Mouse (Mus musculus) liver, embryonic 12.5 days (tissue): ENCODE data around the gene Lsm3. TPM values are rescaled to one million over a fixed set of nuclear protein-coding genes. Genes with fewer than 3 reads are reported as not detected.

Experiments used
- ATAC-seq: fragments of 200-750 bp; cut with Nextera tagmentation; 2 replicates; pipeline ENCODE4 v1.8.0; 2017; ENCODE audit warnings: moderate number of reproducible peaks, mild to moderate bottlenecking, moderate library complexity
- H3K27ac ChIP-seq: fragments of 300-500 bp; sonication (generic); 2 replicates; pipeline ENCODE4 v1.5.1; 2016; ENCODE audit warnings: mild to moderate bottlenecking
- H3K27me3 ChIP-seq: fragments of 300-500 bp; sonication (generic); replicated peaks from 2 replicates; pipeline ENCODE4 v1.6.1; 2016; ENCODE audit warnings: mild to moderate bottlenecking, moderate library complexity
- H3K36me3 ChIP-seq: fragments of 300-500 bp; sonication (generic); 2 replicates; pipeline ENCODE4 v1.6.1; 2016; ENCODE audit warnings: mild to moderate bottlenecking, moderate library complexity
- H3K4me1 ChIP-seq: fragments of 300-500 bp; sonication (generic); 2 replicates; pipeline ENCODE4 v1.6.1; 2016
- H3K4me2 ChIP-seq: fragments of 300-500 bp; sonication (generic); 2 replicates; pipeline ENCODE4 v1.6.1; 2016; ENCODE audit warnings: mild to moderate bottlenecking, moderate library complexity
- H3K4me3 ChIP-seq: fragments of 300-500 bp; sonication (generic); 2 replicates; pipeline ENCODE4 v1.5.1; 2016; ENCODE audit warnings: mild to moderate bottlenecking, moderate library complexity
- H3K9ac ChIP-seq: fragments of 300-500 bp; sonication (generic); 2 replicates; pipeline ENCODE4 v1.6.1; 2016; ENCODE audit warnings: mild to moderate bottlenecking, moderate library complexity
- H3K9me3 ChIP-seq: fragments of 300-500 bp; sonication (generic); replicated peaks from 2 replicates; pipeline ENCODE4 v1.6.1; 2016; ENCODE audit warnings: mild to moderate bottlenecking, moderate library complexity
- WGBS: fragments of 180-500 bp; shearing (Covaris S2); methylation state at CpG from one replicate; pipeline ENCODE4 v1.1.7; 2016; ENCODE audit not compliant: insufficient replicate concordance; 5-methylcytosine and 5-hydroxymethylcytosine counted together
- polyA plus RNA-seq: library from polyadenylated mRNA; unstranded; fragments of >200 nt; fragmentation: Nextera tagmentation; extraction: Ambion mirVana; gene quantifications from 2 replicates; pipeline ENCODE4 v1.2.1, GENCODE M21; 2016

Lsm3 gene
- polyA plus RNA-seq, 1 experiment from 2014 or later: 189 TPM

DNA sequence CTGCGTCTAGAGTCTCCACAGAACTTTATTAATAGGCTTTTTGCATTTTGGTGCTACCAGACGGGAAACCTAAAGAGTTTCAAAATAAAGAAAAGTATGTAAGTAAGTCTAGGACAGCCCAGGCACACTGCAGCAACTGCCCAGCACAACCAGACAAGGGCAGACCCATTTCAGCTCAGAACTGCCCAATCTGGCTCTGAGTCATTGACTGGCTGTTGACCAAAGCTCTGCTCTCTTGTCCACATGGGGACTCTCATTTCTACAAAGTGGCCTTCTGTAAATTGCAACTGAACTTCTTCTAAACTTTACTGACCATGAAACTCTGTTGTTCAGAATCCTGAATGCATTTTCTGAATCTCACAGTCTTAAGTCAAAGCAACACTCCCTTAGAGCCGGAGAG is 19.5 kb downstream of the Lsm3 start:
- Histone ChIP-seq H3K9ac (no peak overlapping the region), H3K36me3 (no peaks in the 10 kb centered on the region), H3K9me3 (no peaks in the 10 kb centered on the region), H3K4me1 (no peaks in the 10 kb centered on the region), H3K4me3 (no peak overlapping the region), H3K27me3 (no peaks in the 10 kb centered on the region), H3K4me2 (no peak overlapping the region), H3K27ac (no peak overlapping the region)
- no peak for ATAC-seq
- 59% methylated on average over 3 of the region's 3 CpGs for WGBS

DNA sequence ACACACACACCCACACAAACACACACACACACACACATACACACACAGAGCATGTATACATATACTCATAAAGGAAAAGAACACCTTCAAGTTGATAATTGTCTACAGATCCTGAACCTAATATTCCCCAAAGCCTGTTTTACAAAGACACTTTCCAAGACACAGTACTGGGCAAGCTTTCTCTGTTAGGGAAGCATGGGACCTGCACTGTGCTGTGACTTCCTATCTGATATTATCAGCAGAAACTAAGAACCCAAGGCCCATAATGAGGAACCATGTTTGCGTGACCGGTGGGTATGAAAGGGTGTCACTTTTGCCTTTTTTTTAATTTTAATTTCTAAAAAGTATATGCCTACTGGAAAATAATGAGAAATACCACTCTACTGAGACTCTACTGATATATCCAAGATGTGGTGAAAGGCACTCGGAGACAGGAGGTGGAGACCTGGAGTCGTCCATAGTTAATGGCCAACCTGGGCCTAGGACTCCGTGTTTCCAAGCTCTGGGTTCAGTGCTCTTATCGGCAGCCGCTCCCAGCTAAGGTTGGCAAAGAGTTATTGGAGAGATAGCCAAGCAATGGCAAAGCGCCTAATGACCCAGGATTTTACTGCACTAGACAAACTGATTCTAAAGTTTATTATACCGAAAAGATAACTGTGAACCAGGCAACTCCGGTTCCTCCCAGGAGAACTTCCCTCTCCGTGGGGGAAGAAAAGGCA is 20.5 kb downstream of the Lsm3 start:
- H3K27me3 ChIP-seq: no peaks in the 10 kb centered on the region

GRCm38 (mm10) chr6:91541276-91541675 is 25.5 kb downstream of the Lsm3 start:
- Histone ChIP-seq H3K9ac (no peak overlapping the region), H3K27ac (no peak overlapping the region), H3K4me1 (no peaks in the 10 kb centered on the region; the same call in 1 of the 2 replicates), H3K27me3 (no peaks in the 10 kb centered on the region; the same call in none of the 2 replicates), H3K9me3 (no peaks in the 10 kb centered on the region), H3K4me2 (no peak overlapping the region), H3K4me3 (no peak overlapping the region), H3K36me3 (no peaks in the 10 kb centered on the region)
- 43% methylated on average over 3 of the region's 3 CpGs for WGBS
- ATAC-seq: no peak

More for the DNA sequence above, 20.5 kb downstream of the Lsm3 start:
- Histone ChIP-seq H3K36me3 (no peaks in the 10 kb centered on the region), H3K9me3 (no peaks in the 10 kb centered on the region), H3K9ac (no peak overlapping the region), H3K4me1 (no peaks in the 10 kb centered on the region), H3K4me2 (no peak overlapping the region), H3K4me3 (no peak overlapping the region), H3K27ac (no peak overlapping the region)
- ATAC-seq: no peak
- WGBS: 70% methylated on average over 11 of the region's 11 CpGs

GRCm38 (mm10) chr6:91543056-91543455 is 27.3 kb downstream of the Lsm3 start:
- ATAC-seq: no peak
- 70% methylated on average over 5 of the region's 5 CpGs for WGBS
- Histone ChIP-seq H3K27ac (no peak overlapping the region), H3K4me2 (no peak overlapping the region), H3K9me3 (no peaks in the 10 kb centered on the region), H3K36me3 (no peaks in the 10 kb centered on the region), H3K27me3 (peaks cover 6% of the 10 kb centered on the region), H3K4me1 (no peaks in the 10 kb centered on the region; the same call in 1 of the 2 replicates), H3K9ac (no peak overlapping the region), H3K4me3 (no peak overlapping the region)

GRCm38 (mm10) chr6:91546241-91546884 is 30.6 kb downstream of the Lsm3 start:
- no peak overlapping the region for H3K4me3 ChIP-seq
- no peak overlapping the region for H3K4me2 ChIP-seq
- no peak overlapping the region for H3K27ac ChIP-seq
- no peaks in the 10 kb centered on the region for H3K36me3 ChIP-seq
- H3K9ac ChIP-seq: no peak overlapping the region
- 13% methylated on average over 9 of the region's 9 CpGs for WGBS
- H3K9me3 ChIP-seq: no peaks in the 10 kb centered on the region
- H3K4me1 ChIP-seq: no peaks in the 10 kb centered on the region; the same call in 1 of the 2 replicates
- H3K27me3 ChIP-seq: peaks cover 6% of the 10 kb centered on the region
- peak; percentile 51 for ATAC-seq

- ATAC-seq: no peak
- Histone ChIP-seq H3K27ac (no peak overlapping the region), H3K4me3 (no peak overlapping the region), H3K36me3 (no peaks in the 10 kb centered on the region), H3K27me3 (peaks cover 6% of the 10 kb centered on the region), H3K9me3 (no peaks in the 10 kb centered on the region), H3K4me2 (no peak overlapping the region), H3K9ac (no peak overlapping the region), H3K4me1 (no peaks in the 10 kb centered on the region; the same call in 1 of the 2 replicates)
- 40% methylated on average over 1 of the region's 1 CpGs for WGBS
Measured at GRCm38 (mm10) chr6:91547313-91547712, 31.6 kb downstream of the Lsm3 start.

- no peak overlapping the region for H3K4me3 ChIP-seq
- no peak for ATAC-seq
- H3K9ac ChIP-seq: no peak overlapping the region
- no peaks in the 10 kb centered on the region for H3K36me3 ChIP-seq
- no peak overlapping the region for H3K4me2 ChIP-seq
- 64% methylated on average over 5 of the region's 5 CpGs for WGBS
- H3K27me3 ChIP-seq: peaks cover 6% of the 10 kb centered on the region
- no peak overlapping the region for H3K27ac ChIP-seq
- no peaks in the 10 kb centered on the region for H3K9me3 ChIP-seq
- H3K4me1 ChIP-seq: no peaks in the 10 kb centered on the region; the same call in 1 of the 2 replicates
Measured at GRCm38 (mm10) chr6:91549621-91550020, 33.9 kb downstream of the Lsm3 start.

DNA sequence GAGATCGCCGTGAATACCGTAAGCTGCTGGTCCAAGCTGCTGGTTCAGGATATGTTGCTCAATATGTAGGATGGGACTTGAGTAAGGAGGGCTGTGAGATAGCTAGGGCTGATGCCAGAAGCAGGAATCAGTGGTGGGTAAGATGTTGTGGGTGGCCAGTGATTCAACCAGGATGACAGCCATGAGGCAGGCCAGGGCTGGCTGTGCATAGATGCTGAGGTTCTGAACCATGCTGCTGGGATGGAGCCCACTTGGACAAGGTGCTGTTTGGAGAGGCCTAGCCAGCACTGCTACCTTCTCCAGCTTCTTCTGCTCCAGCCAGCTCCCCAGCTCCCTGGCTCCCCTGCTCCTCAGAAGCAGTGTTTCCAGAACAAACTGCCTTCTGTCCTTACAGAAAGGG is 35.9 kb downstream of the Lsm3 start:
- Histone ChIP-seq H3K9ac (no peak overlapping the region), H3K4me1 (no peaks in the 10 kb centered on the region), H3K36me3 (no peaks in the 10 kb centered on the region), H3K27me3 (0 out of 2 replicates have a peak, but pooled peaks cover 3% of the 10 kb centered on the region), H3K27ac (no peak overlapping the region), H3K4me2 (no peak overlapping the region), H3K4me3 (no peak overlapping the region), H3K9me3 (no peaks in the 10 kb centered on the region)
- 72% methylated on average over 3 of the region's 3 CpGs for WGBS
- no peak for ATAC-seq

GRCm38 (mm10) chr6:91552693-91553092 is 37.0 kb downstream of the Lsm3 start:
- Histone ChIP-seq H3K4me3 (no peak overlapping the region), H3K36me3 (no peaks in the 10 kb centered on the region), H3K27me3 (no peaks in the 10 kb centered on the region), H3K4me2 (no peak overlapping the region), H3K9me3 (no peaks in the 10 kb centered on the region), H3K9ac (no peak overlapping the region), H3K4me1 (no peaks in the 10 kb centered on the region), H3K27ac (no peak overlapping the region)
- 53% methylated on average over 3 of the region's 3 CpGs for WGBS
- no peak for ATAC-seq

DNA sequence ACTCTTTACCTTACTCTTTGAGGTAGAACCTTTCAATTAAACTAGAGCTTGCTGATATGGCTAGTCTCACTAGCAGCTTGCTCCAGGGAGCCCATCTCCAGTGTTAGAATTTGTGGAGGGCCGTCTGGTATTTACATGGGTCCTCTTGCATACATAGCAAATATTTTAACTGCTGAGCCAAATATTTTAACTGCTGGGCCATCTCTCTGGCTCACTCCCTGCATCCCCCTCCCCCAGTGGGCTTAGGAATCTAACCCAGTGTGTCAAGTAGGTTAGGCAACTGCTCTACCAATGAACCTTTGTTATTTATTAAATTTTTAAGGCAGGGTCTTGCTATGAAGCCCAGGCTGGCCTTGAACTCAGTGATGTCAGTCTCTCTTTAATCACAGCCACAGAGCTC is 42.8 kb downstream of the Lsm3 start:
- Histone ChIP-seq H3K9ac (no peak overlapping the region), H3K9me3 (no peaks in the 10 kb centered on the region), H3K4me1 (no peaks in the 10 kb centered on the region), H3K27me3 (no peaks in the 10 kb centered on the region), H3K27ac (no peak overlapping the region), H3K36me3 (no peaks in the 10 kb centered on the region), H3K4me3 (no peak overlapping the region), H3K4me2 (no peak overlapping the region)
- ATAC-seq: no peak
- 35% methylated on average over 1 of the region's 1 CpGs for WGBS

- Histone ChIP-seq H3K27me3 (no peaks in the 10 kb centered on the region), H3K4me3 (no peak overlapping the region), H3K4me2 (no peak overlapping the region), H3K4me1 (no peaks in the 10 kb centered on the region), H3K27ac (no peak overlapping the region), H3K9me3 (no peaks in the 10 kb centered on the region), H3K9ac (no peak overlapping the region), H3K36me3 (no peaks in the 10 kb centered on the region)
- ATAC-seq: no peak
- 77% methylated on average over 4 of the region's 4 CpGs for WGBS
Measured at GRCm38 (mm10) chr6:91559371-91559770, 43.6 kb downstream of the Lsm3 start.

GRCm38 (mm10) chr6:91560186-91560585 is 44.5 kb downstream of the Lsm3 start:
- Histone ChIP-seq H3K4me2 (no peak overlapping the region), H3K9me3 (no peaks in the 10 kb centered on the region), H3K4me1 (no peaks in the 10 kb centered on the region), H3K36me3 (no peaks in the 10 kb centered on the region), H3K4me3 (no peak overlapping the region), H3K27me3 (no peaks in the 10 kb centered on the region), H3K27ac (no peak overlapping the region), H3K9ac (no peak overlapping the region)
- WGBS: 72% methylated on average over 3 of the region's 3 CpGs
- ATAC-seq: no peak
